Mouse (Mus musculus) forelimb bud, embryonic 11.5 days (tissue): ENCODE data around the gene St8sia6.
A peak's percentile ranks its signal among the peaks of the same experiment; 100 is the strongest.
"Not testable (repeated sequence)": the region's sequence is repeated elsewhere in the genome, so short reads cannot be mapped to it uniquely, and the experiment has no call there.

ENCODE experiments used
- DNase-seq: peaks from one replicate; pipeline ENCODE4 v3.0.0-alpha.2; 2012; ENCODE audit warnings: low read depth, low spot score

St8sia6 gene

DNA sequence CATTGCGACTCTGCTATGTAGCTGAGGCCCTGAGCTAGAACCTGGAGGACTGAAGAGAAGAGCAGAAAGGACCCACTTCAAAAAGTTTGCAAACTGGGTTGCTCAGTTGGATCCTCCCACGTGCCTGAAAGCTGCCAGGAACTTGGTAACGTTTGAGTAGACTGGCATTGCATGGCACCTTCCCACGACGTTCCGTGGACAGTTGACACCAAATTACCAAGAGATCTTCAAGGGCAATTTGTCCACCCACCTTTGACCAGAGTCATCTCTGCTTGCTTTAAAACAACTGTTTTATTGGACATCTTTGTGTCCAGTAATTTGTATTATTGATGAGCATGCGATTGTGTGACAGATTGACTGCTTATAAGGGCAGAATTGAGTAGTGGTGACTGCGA lies at the start of gene St8sia6:
Gene St8sia6, minus strand, starts transcription at position 96 of the 395 bp plus-strand sequence.
- DNase-seq: no peak

- no peak for DNase-seq
Observed at GRCm38 (mm10) chr2:13836310-13836709, 42.4 kb upstream of the St8sia6 start.

GRCm38 (mm10) chr2:13834989-13835388 lies 41.1 kb upstream of the St8sia6 start:
- no peak for DNase-seq

GRCm38 (mm10) chr2:13816645-13817044 lies 22.8 kb upstream of the St8sia6 start:
- no peak for DNase-seq

GRCm38 (mm10) chr2:13808593-13808992 lies 14.7 kb upstream of the St8sia6 start:
- DNase-seq: no peak

GRCm38 (mm10) chr2:13808008-13808407 lies 14.1 kb upstream of the St8sia6 start:
- no peak for DNase-seq

- DNase-seq: no peak
Observed at GRCm38 (mm10) chr2:13806120-13806519, 12.3 kb upstream of the St8sia6 start.

- DNase-seq: no peak
Observed at GRCm38 (mm10) chr2:13800639-13801038, 6.8 kb upstream of the St8sia6 start.

GRCm38 (mm10) chr2:13794446-13794845 lies 582 bp upstream of the St8sia6 start:
- no peak for DNase-seq

- peak; percentile 42 for DNase-seq
Observed at GRCm38 (mm10) chr2:13793054-13793968, 553 bp downstream of the St8sia6 start.

DNA sequence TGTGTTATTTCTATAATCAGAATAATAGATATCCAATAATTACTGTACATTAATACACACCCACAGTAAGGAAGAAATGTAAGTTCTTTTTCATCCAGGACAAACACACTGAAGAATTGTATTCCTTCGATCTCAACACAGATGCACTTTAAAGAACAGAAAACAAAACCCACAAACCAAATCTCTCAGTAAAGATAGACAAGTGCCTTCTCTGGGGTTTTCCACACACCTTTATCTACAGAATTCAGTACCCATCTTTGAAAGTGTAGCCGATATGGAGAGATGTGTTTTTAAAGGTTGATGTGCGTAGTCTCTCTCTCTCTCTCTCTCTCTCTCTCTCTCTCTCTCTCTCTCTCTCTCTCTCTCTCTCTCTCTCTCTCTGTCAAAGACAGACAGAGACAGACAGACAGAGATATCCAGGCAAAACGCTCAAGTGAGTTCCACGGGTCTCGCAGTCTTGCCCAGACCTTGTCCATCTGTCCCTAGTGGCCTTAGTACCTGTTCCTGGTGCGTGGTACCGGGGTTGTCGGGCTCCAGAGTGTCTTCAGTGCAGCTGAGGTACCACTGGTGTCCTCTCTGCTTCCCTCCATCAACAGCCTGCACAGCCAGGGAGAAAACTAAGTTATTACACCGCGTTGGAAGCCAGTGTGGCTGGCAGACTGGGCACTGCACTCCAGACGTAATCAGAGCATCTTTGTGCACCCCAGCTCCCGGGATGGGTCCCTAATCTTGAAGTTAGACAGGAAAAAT lies 1.4 kb downstream of the St8sia6 start:
- no peak for DNase-seq

DNA sequence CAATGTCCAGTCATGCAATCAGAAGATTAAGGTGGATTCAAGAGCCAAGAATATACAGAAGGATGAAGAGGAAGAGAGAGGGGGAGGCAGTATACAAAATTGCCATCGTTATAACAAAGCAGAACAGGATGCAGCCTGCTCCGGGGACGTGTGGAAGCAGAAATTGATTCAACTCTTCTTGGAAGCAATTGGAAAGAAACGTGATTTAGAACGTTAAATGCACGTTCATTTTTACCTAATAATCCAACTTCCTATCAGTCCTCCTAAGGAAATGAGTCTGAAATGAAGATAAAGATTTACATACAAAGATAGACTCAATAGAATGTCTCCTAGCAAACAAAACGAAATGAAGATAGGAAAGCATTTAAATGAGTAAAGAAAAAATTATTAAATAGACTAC lies 2.3 kb downstream of the St8sia6 start:
- no peak for DNase-seq

DNA sequence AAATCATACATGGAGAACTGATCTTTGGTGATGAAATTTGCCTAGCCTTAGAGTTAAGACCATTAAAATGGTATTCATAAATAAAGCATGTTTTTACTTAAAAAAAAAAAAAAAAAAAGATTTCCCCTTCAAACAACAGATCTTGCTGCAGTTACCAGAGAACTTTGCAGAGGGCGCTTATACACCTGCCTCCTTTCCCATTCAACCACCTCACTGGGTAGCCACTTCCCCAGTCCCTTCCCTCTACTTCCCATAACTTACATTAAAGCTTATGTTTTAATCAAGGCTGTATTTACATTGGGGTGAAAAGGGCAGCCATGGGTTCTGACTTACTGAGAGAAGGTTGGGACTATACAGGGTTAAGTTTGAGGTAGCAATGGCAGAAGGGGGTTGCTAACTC lies 4.5 kb downstream of the St8sia6 start:
- no peak for DNase-seq

- no peak for DNase-seq
Observed at GRCm38 (mm10) chr2:13786577-13787168, 7.2 kb downstream of the St8sia6 start.

DNA sequence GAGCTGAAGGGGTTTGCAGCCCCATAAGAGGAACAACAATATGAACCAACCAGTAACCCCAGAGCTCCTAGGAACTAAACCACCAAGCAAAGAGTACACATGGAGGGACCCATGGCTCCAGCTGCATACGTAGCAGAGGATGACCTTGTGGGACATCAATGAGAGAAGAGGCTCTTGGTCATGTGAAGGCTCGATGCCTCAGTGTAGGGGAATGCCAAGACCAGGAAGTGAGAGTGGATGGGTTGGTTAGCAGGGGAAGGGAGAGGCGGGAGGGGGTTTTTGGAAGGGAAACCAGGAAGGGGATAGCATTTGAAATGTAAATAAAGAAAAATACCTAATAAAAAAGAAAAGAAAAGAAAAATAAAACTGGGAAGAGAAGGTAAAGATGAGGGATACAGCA lies 7.9 kb downstream of the St8sia6 start:
- DNase-seq: not testable (repeated sequence)

DNA sequence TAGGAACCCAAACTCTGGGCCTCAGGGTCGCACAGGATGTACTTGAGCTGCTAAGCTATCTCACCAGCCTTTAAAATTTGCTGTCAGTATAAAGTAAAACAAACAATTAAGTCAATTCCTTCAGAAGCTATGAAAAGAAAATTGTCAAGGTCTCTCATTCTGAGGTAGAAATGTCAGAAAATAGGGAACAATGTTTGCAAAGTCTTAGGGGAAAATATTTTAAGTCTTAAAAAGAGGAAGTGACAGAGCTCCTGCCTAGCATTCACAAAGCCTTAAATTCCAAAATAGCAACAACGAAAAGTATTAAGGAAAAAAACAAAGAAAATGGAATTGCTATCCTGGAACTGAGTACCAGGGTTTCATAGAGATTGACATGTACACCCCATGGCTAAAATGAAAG lies 8.6 kb downstream of the St8sia6 start:
- no peak for DNase-seq

GRCm38 (mm10) chr2:13784448-13784847 lies 9.4 kb downstream of the St8sia6 start:
- DNase-seq: no peak

DNA sequence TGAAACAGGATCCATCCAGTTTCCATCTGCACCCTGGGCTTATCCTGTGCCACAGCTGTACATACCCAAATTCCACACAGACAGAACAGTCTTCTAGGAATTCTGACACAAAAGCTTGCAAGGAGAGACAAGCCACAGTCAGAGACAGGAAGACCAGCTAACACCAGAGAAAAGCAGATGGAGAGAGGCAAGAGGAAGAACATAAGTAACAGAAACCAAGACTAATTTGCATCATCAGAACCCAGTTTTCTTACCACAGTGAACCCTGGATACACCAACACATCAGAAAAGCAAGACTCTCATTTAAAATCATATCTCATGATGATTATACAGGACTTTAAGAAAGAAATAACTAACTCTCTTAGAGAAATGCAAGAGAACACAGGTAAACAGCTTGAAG lies 16.8 kb downstream of the St8sia6 start:
- no peak for DNase-seq

GRCm38 (mm10) chr2:13776453-13776852 lies 17.4 kb downstream of the St8sia6 start:
- no peak for DNase-seq

DNA sequence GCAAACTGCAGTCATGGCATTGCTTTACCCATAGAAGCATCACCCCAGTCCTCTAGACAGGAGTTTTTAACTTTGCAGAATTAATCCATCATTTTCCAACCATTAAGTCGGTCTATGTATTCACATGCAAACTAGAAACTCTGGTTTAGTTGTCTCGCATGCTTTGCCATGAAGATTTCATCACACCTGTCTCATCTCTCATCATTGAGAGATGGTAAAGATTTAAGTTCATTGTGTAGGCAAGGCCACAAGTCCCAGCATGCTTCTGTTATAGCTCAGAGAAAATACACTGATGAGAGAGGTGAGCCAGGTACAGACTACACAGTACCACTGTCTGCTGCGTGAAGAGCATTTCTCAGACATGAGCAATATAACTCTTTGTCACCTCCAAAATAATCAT lies 18.8 kb downstream of the St8sia6 start:
- no peak for DNase-seq

DNA sequence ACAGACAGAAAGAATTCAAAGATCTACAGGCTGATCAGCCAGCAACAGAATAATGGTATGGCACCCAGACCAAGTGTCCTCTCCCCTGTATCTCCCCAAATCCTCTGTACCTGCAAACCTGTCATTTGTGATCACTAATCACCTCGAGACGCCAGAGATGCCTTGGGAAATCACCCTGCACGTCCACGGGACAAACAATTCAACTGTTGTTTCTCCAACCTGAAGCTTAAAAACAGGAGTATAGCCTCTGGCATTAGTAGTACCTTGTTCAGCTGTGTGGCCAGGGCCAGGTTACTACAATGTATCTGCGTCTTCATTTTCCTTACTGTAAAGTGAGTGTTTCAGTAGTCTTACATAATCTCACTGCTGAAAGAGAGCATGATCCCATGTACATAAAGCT lies 25.3 kb downstream of the St8sia6 start:
- no peak for DNase-seq
